Mouse (Mus musculus): ENCODE measurements at regions not wholly inside any gene's neighbourhood (a gene's known extent, or its start where the extent isn't known, plus 50 kb on each side); places are given as distances from the start of the nearest gene placed in this dataset.
"Not testable (repeated sequence)": the region's sequence is repeated elsewhere in the genome, so short reads cannot be mapped to it uniquely, and the experiment has no call there.

DNA sequence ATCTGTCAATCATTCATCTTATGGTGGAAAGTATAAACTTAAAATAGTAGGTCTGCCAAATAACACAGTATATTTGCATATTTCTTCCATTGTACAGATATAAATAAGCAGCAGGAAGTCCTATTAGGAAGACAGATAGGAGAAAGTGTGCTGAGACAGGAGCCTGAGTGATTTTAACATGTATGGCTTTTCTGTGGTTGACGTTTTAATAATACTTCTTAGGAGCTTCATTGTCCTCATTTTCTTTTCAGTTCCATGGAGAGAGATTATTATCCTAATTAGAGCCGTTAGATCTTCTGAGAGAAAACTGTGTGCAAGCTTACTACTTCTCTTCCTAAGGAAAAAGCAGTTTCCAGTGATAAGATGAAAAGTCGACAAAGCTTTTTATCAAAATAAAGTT lies 830.3 kb upstream of the Atxn7l3b start:
- H3K4me3 ChIP-seq (ENCODE audit: low read depth, low read length): no peak overlapping the region
- no peak for DNase-seq (ENCODE audit: low spot score)
- 88% methylated on average over 3 of the region's 3 CpGs for WGBS
- no peaks in the 10 kb centered on the region for H3K36me3 ChIP-seq (ENCODE audit: control insufficient read depth, insufficient read depth, low read length)
- no peaks in the 10 kb centered on the region for H3K9me3 ChIP-seq (ENCODE audit: control insufficient read depth, low read length)
- H3K9ac ChIP-seq (ENCODE audit: low read length): no peak overlapping the region
- no peak overlapping the region for H3K4me2 ChIP-seq (ENCODE audit: low read depth, severe bottlenecking)
- no peak overlapping the region for H3K27ac ChIP-seq (replicated peaks; ENCODE audit: low read depth, low read length)
- ATAC-seq (ENCODE audit: insufficient number of reproducible peaks, low FRiP score, low TSS enrichment, low read depth): no peak
- H3K4me1 ChIP-seq (ENCODE audit: control insufficient read depth, insufficient read depth, low read length): no peaks in the 10 kb centered on the region
- H3K27me3 ChIP-seq (ENCODE audit: control insufficient read depth, insufficient read depth, low read length): no peaks in the 10 kb centered on the region

DNA sequence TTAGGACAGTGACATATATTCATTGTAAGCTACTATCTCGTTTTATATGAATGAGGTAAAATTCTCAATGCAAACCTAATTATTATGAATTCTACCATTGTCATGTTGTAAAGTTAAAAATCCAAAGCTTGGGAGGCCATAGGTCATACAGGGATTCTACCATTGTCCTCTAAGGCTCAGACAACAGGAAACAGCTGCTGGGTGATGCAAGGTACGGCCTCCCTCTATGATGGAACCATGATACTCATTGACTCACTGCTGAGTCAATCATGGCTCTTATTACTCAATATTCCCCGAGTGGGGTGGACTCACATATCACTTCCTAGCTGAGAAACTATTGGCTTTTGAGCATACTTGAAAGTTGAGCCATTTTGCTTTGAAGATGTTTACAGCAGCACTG lies 807.4 kb upstream of the Atxn7l3b start:
- no peak overlapping the region for H3K4me2 ChIP-seq (ENCODE audit: low read depth, severe bottlenecking)
- WGBS: 69% methylated on average over 3 of the region's 3 CpGs
- H3K4me1 ChIP-seq (ENCODE audit: control insufficient read depth, insufficient read depth, low read length): no peaks in the 10 kb centered on the region
- no peak overlapping the region for H3K9ac ChIP-seq (ENCODE audit: low read length)
- no peaks in the 10 kb centered on the region for H3K9me3 ChIP-seq (ENCODE audit: control insufficient read depth, low read length)
- DNase-seq (ENCODE audit: low spot score) (no peak), ATAC-seq (ENCODE audit: insufficient number of reproducible peaks, low FRiP score, low TSS enrichment, low read depth) (no peak)
- no peaks in the 10 kb centered on the region for H3K36me3 ChIP-seq (ENCODE audit: control insufficient read depth, insufficient read depth, low read length)
- no peak overlapping the region for H3K27ac ChIP-seq (replicated peaks; ENCODE audit: low read depth, low read length)
- no peaks in the 10 kb centered on the region for H3K27me3 ChIP-seq (ENCODE audit: control insufficient read depth, insufficient read depth, low read length)
- no peak overlapping the region for H3K4me3 ChIP-seq (ENCODE audit: low read depth, low read length)

GRCm38 (mm10) chr10:113705139-113705726 lies 776.4 kb upstream of the Atxn7l3b start:
- no peaks in the 10 kb centered on the region for H3K27me3 ChIP-seq (ENCODE audit: control insufficient read depth, insufficient read depth, low read length)
- 66% methylated on average over 5 of the region's 5 CpGs for WGBS
- no peak overlapping the region for H3K9ac ChIP-seq (ENCODE audit: low read length)
- no peak overlapping the region for H3K27ac ChIP-seq (replicated peaks; ENCODE audit: low read depth, low read length)
- H3K9me3 ChIP-seq (ENCODE audit: control insufficient read depth, low read length): no peaks in the 10 kb centered on the region
- no peak overlapping the region for H3K4me2 ChIP-seq (ENCODE audit: low read depth, severe bottlenecking)
- H3K4me1 ChIP-seq (ENCODE audit: control insufficient read depth, insufficient read depth, low read length): no peaks in the 10 kb centered on the region
- no peak overlapping the region for H3K4me3 ChIP-seq (ENCODE audit: low read depth, low read length)
- ATAC-seq (ENCODE audit: insufficient number of reproducible peaks, low FRiP score, low TSS enrichment, low read depth) (no peak), DNase-seq (ENCODE audit: low spot score) (no peak)
- no peaks in the 10 kb centered on the region for H3K36me3 ChIP-seq (ENCODE audit: control insufficient read depth, insufficient read depth, low read length)

- ATAC-seq (ENCODE audit: insufficient number of reproducible peaks, low FRiP score, low TSS enrichment, low read depth); H3K4me2 ChIP-seq (ENCODE audit: low read depth, severe bottlenecking); H3K36me3 ChIP-seq (ENCODE audit: control insufficient read depth, insufficient read depth, low read length); H3K27me3 ChIP-seq (ENCODE audit: control insufficient read depth, insufficient read depth, low read length); H3K9me3 ChIP-seq (ENCODE audit: control insufficient read depth, low read length); H3K27ac ChIP-seq (replicated peaks; ENCODE audit: low read depth, low read length); H3K9ac ChIP-seq (ENCODE audit: low read length); H3K4me3 ChIP-seq (ENCODE audit: low read depth, low read length); H3K4me1 ChIP-seq (ENCODE audit: control insufficient read depth, insufficient read depth, low read length); DNase-seq (ENCODE audit: low spot score): not testable (repeated sequence)
- WGBS: 86% methylated on average over 4 of the region's 4 CpGs
Observed at GRCm38 (mm10) chr10:113670636-113671035, 741.8 kb upstream of the Atxn7l3b start.

- H3K9ac ChIP-seq (ENCODE audit: low read length): no peak overlapping the region
- no peaks in the 10 kb centered on the region for H3K27me3 ChIP-seq (ENCODE audit: control insufficient read depth, insufficient read depth, low read length)
- H3K36me3 ChIP-seq (ENCODE audit: control insufficient read depth, insufficient read depth, low read length): no peaks in the 10 kb centered on the region
- DNase-seq (ENCODE audit: low spot score): no peak
- no peak overlapping the region for H3K4me2 ChIP-seq (ENCODE audit: low read depth, severe bottlenecking)
- WGBS: 68% methylated on average over 7 of the region's 7 CpGs
- H3K4me3 ChIP-seq (ENCODE audit: low read depth, low read length): no peak overlapping the region
- no peak for ATAC-seq (ENCODE audit: insufficient number of reproducible peaks, low FRiP score, low TSS enrichment, low read depth)
- no peaks in the 10 kb centered on the region for H3K9me3 ChIP-seq (ENCODE audit: control insufficient read depth, low read length)
- no peak overlapping the region for H3K27ac ChIP-seq (replicated peaks; ENCODE audit: low read depth, low read length)
- no peaks in the 10 kb centered on the region for H3K4me1 ChIP-seq (ENCODE audit: control insufficient read depth, insufficient read depth, low read length)
Observed at GRCm38 (mm10) chr10:113652803-113653454, 724.1 kb upstream of the Atxn7l3b start.

DNA sequence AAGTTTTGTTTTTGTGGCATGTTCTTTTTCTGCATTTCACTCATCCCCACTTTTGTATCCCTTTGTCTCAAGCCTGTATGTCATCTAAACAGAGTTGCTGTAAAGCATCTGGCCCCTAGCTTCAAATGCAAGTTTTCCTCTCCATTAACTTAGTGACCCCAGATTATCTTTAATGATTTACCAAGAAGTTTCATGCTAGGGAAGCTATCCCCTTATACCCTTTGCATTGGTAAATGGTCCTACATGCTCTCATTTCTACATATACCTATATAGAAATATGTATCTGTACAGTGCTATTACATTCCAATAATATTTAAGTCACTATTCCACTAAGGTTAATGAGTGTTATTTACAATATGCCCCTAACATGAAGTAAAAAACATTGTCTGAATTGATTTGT lies 723.3 kb upstream of the Atxn7l3b start:
- H3K36me3 ChIP-seq (ENCODE audit: control insufficient read depth, insufficient read depth, low read length): no peaks in the 10 kb centered on the region
- no peak overlapping the region for H3K4me2 ChIP-seq (ENCODE audit: low read depth, severe bottlenecking)
- H3K27ac ChIP-seq (replicated peaks; ENCODE audit: low read depth, low read length): no peak overlapping the region
- no peak overlapping the region for H3K9ac ChIP-seq (ENCODE audit: low read length)
- no peaks in the 10 kb centered on the region for H3K27me3 ChIP-seq (ENCODE audit: control insufficient read depth, insufficient read depth, low read length)
- H3K4me1 ChIP-seq (ENCODE audit: control insufficient read depth, insufficient read depth, low read length): no peaks in the 10 kb centered on the region
- H3K4me3 ChIP-seq (ENCODE audit: low read depth, low read length): no peak overlapping the region
- DNase-seq (ENCODE audit: low spot score) (no peak), ATAC-seq (ENCODE audit: insufficient number of reproducible peaks, low FRiP score, low TSS enrichment, low read depth) (no peak)
- H3K9me3 ChIP-seq (ENCODE audit: control insufficient read depth, low read length): no peaks in the 10 kb centered on the region

DNA sequence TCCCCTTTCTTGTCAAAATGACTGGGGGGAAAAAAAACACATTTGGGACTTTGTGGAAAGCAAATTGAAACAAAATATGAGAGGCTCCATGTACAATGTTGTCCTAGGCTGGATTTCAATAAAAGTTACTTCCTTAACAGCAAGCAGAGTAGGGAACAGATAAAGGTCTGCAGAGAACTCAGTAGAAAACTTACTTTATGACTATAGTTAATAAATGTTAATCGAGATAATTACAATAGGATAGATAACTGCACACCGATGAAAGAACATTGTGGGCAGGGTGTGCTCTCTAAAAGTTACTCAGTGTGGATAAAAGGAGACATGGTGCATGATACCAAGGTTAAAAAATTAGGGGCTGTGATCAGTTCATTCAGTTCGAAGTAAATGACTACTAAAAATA lies 691.6 kb upstream of the Atxn7l3b start:
- Histone ChIP-seq H3K27ac (replicated peaks; ENCODE audit: low read depth, low read length) (no peak overlapping the region), H3K4me2 (ENCODE audit: low read depth, severe bottlenecking) (no peak overlapping the region), H3K4me3 (ENCODE audit: low read depth, low read length) (no peak overlapping the region), H3K9me3 (ENCODE audit: control insufficient read depth, low read length) (no peaks in the 10 kb centered on the region), H3K27me3 (ENCODE audit: control insufficient read depth, insufficient read depth, low read length) (no peaks in the 10 kb centered on the region), H3K9ac (ENCODE audit: low read length) (no peak overlapping the region), H3K4me1 (ENCODE audit: control insufficient read depth, insufficient read depth, low read length) (no peaks in the 10 kb centered on the region), H3K36me3 (ENCODE audit: control insufficient read depth, insufficient read depth, low read length) (no peaks in the 10 kb centered on the region)
- WGBS: 85% methylated on average over 3 of the region's 3 CpGs
- no peak for ATAC-seq (ENCODE audit: insufficient number of reproducible peaks, low FRiP score, low TSS enrichment, low read depth)
- DNase-seq (ENCODE audit: low spot score): no peak

- ATAC-seq (ENCODE audit: insufficient number of reproducible peaks, low FRiP score, low TSS enrichment, low read depth): no peak; the same call in 1 of the 2 replicates
- Histone ChIP-seq H3K27ac (replicated peaks; ENCODE audit: low read depth, low read length) (no peak overlapping the region), H3K4me3 (ENCODE audit: low read depth, low read length) (no peak overlapping the region), H3K4me1 (ENCODE audit: control insufficient read depth, insufficient read depth, low read length) (no peaks in the 10 kb centered on the region), H3K27me3 (ENCODE audit: control insufficient read depth, insufficient read depth, low read length) (no peaks in the 10 kb centered on the region), H3K9ac (ENCODE audit: low read length) (no peak overlapping the region), H3K9me3 (ENCODE audit: control insufficient read depth, low read length) (no peaks in the 10 kb centered on the region), H3K4me2 (ENCODE audit: low read depth, severe bottlenecking) (no peak overlapping the region), H3K36me3 (ENCODE audit: control insufficient read depth, insufficient read depth, low read length) (no peaks in the 10 kb centered on the region)
- no peak for DNase-seq (ENCODE audit: low spot score)
- WGBS: 78% methylated on average over 1 of the region's 1 CpGs
Observed at GRCm38 (mm10) chr10:113615931-113616330, 687.1 kb upstream of the Atxn7l3b start.

- DNase-seq (ENCODE audit: low spot score) (no peak), ATAC-seq (ENCODE audit: insufficient number of reproducible peaks, low FRiP score, low TSS enrichment, low read depth) (peak; percentile 31; the same call in 1 of the 2 replicates)
- 58% methylated on average over 3 of the region's 3 CpGs for WGBS
Observed at GRCm38 (mm10) chr10:113593436-113593835, 664.6 kb upstream of the Atxn7l3b start.

More at GRCm38 (mm10) chr10:113593436-113593835, 664.6 kb upstream of the Atxn7l3b start:
- no peak overlapping the region for H3K4me2 ChIP-seq (ENCODE audit: low read depth, severe bottlenecking)
- no peak overlapping the region for H3K27ac ChIP-seq (replicated peaks; ENCODE audit: low read depth, low read length)
- no peak overlapping the region for H3K4me3 ChIP-seq (ENCODE audit: low read depth, low read length)
- no peaks in the 10 kb centered on the region for H3K9me3 ChIP-seq (ENCODE audit: control insufficient read depth, low read length)
- no peak overlapping the region for H3K9ac ChIP-seq (ENCODE audit: low read length)
- no peaks in the 10 kb centered on the region for H3K27me3 ChIP-seq (ENCODE audit: control insufficient read depth, insufficient read depth, low read length)
- H3K36me3 ChIP-seq (ENCODE audit: control insufficient read depth, insufficient read depth, low read length): no peaks in the 10 kb centered on the region
- no peaks in the 10 kb centered on the region for H3K4me1 ChIP-seq (ENCODE audit: control insufficient read depth, insufficient read depth, low read length)

All from limb, embryonic 11.5 days (tissue).